In the genomic region with DNA sequence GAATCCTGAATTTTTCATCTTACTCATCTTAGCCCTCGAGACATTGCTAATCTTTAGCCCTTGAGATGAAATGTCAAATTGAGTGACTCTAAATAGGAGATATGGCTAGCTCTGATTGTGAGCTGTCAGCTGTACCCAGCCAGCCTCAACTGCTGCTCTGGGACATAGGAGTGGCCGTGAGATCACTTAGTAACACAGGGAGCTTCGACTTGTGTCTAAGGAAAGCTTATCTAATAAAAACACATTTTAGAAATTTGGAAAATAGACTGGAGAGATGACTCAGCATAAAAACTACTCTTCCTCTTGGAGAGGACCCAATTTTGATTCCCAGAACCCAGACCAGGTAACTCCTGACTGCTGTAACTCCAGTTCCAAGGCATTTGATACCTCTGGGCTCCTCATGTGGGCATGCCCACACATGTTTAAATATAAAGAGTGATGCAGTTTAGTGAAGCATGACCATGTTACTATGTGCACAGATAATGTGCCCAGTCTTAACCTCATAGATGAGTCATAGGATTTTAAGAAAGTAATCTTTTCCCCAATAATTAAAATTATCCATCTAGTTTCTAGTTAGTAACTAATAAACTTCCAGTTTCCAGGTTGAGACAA, we compare ENCODE assay signal across 13 mouse cellular contexts.
A peak's percentile ranks its signal among the peaks of the same experiment; 100 is the strongest.
DNase-seq lines count a peak whose midpoint lies in the region; ATAC-seq and TF ChIP-seq lines count a peak whose summit lies in the region.
"Had no signal": no experiment of that assay in that cellular context is flagged by ENCODE, and none has a peak within 500 bp of the region (broad histone marks: within the 10 kb centered on the region; RNA-seq: fewer than 3 reads in every experiment).

No protein-coding gene starts in this region.

- H3K9ac ChIP-seq in liver, embryonic 13.5 days: no peak overlapping the region
- H3K9ac ChIP-seq in midbrain, postnatal 0 days (replicated peaks; ENCODE audit: low read length, poor library complexity, severe bottlenecking): no peak overlapping the region
- H3K9ac ChIP-seq: hindbrain, embryonic 13.5 days; limb, embryonic 13.5 days had no signal

- H3K4me2 ChIP-seq in liver, embryonic 13.5 days: peak overlapping the region; percentile 36; the same call in 1 of the 2 replicates
- H3K4me2 ChIP-seq in midbrain, postnatal 0 days (ENCODE audit: low read depth, low read length, poor library complexity, severe bottlenecking): no peak overlapping the region
- H3K4me2 ChIP-seq: hindbrain, embryonic 13.5 days; limb, embryonic 13.5 days had no signal

- no peaks in the 10 kb centered on the region for H3K9me3 ChIP-seq in liver, embryonic 13.5 days (replicated peaks)
- H3K9me3 ChIP-seq in midbrain, postnatal 0 days (ENCODE audit: low read length): no peaks in the 10 kb centered on the region
- H3K9me3 ChIP-seq: hindbrain, embryonic 13.5 days had no signal

- no peak overlapping the region for H3K4me3 ChIP-seq in liver, embryonic 13.5 days (replicated peaks)
- no peak overlapping the region for H3K4me3 ChIP-seq in midbrain, postnatal 0 days (ENCODE audit: low read depth, low read length)
- H3K4me3 ChIP-seq: hindbrain, embryonic 13.5 days; limb, embryonic 13.5 days had no signal

- WGBS in liver, embryonic 13.5 days (ENCODE audit: insufficient replicate concordance): 13% methylated on average over 3 of the region's 3 CpGs
- WGBS in midbrain, postnatal 0 days: 90% methylated on average over 3 of the region's 3 CpGs

- H3K36me3 ChIP-seq in liver, embryonic 13.5 days: peaks cover 23% of the 10 kb centered on the region
- H3K36me3 ChIP-seq in midbrain, postnatal 0 days (ENCODE audit: insufficient read depth, low read length): no peaks in the 10 kb centered on the region
- H3K36me3 ChIP-seq: hindbrain, embryonic 13.5 days; limb, embryonic 13.5 days had no signal

- ATAC-seq in liver, embryonic 13.5 days (ENCODE audit: low read depth): peak; percentile 98
- ATAC-seq in midbrain, postnatal 0 days (ENCODE audit: low FRiP score): no peak
- ATAC-seq: midbrain, embryonic 16.5 days had no signal

- H3K4me1 ChIP-seq in liver, embryonic 13.5 days (replicated peaks): peaks cover 37% of the 10 kb centered on the region
- no peaks in the 10 kb centered on the region for H3K4me1 ChIP-seq in midbrain, postnatal 0 days (ENCODE audit: insufficient read depth, low read length)
- H3K4me1 ChIP-seq: limb, embryonic 13.5 days had no signal

- DNase-seq in spleen, postnatal 10 days (ENCODE audit: low spot score in 2 of 2): peak; percentile 43 to 45
- no peak for DNase-seq in spleen, postnatal 14 days (ENCODE audit: low spot score in 2 of 2)
- peak; percentile 74 for DNase-seq in c-Kit-negative CD71-positive TER-119-positive erythroid progenitor cells, embryonic 14.5 days (ENCODE audit: low read depth, low spot score)
- DNase-seq in liver, embryonic 13.5 days: peak; percentile 68
- no peak for DNase-seq in thymus, postnatal 0 days (ENCODE audit: low spot score)
- no peak for DNase-seq in midbrain, postnatal 0 days (ENCODE audit: low spot score)
- no peak for DNase-seq in thymus, postnatal 4 days
- DNase-seq: cerebellum, adult 11-12 months; kidney, adult 2 months; kidney, postnatal 4 days had no signal

- H3K27me3 ChIP-seq in liver, embryonic 13.5 days: no peaks in the 10 kb centered on the region
- no peaks in the 10 kb centered on the region for H3K27me3 ChIP-seq in midbrain, postnatal 0 days (ENCODE audit: insufficient read depth, low read length)
- H3K27me3 ChIP-seq: hindbrain, embryonic 13.5 days; limb, embryonic 13.5 days had no signal

- H3K27ac ChIP-seq in liver, embryonic 13.5 days: peak overlapping the region; percentile 89
- H3K27ac ChIP-seq in midbrain, postnatal 0 days (ENCODE audit: low read depth, low read length): no peak overlapping the region
- H3K27ac ChIP-seq: hindbrain, embryonic 13.5 days; limb, embryonic 13.5 days had no signal

- no peak for TF ChIP-seq CTCF in midbrain, postnatal 0 days (IDR thresholded peaks at IDR 0.05)

Comparison
In these comparisons a context has a peak if more than half of its experiments do, and no peak if none do; other contexts are left out.
1. DNase-seq: peak in spleen, postnatal 10 days (2 of 2), c-Kit-negative CD71-positive TER-119-positive erythroid progenitor cells, embryonic 14.5 days (single experiment) and liver, embryonic 13.5 days (single experiment); none in spleen, postnatal 14 days (0 of 2), thymus, postnatal 0 days (single experiment), midbrain, postnatal 0 days (single experiment) and thymus, postnatal 4 days (single experiment).